Mouse (Mus musculus): ENCODE data around the gene Fam172a.

DNA sequence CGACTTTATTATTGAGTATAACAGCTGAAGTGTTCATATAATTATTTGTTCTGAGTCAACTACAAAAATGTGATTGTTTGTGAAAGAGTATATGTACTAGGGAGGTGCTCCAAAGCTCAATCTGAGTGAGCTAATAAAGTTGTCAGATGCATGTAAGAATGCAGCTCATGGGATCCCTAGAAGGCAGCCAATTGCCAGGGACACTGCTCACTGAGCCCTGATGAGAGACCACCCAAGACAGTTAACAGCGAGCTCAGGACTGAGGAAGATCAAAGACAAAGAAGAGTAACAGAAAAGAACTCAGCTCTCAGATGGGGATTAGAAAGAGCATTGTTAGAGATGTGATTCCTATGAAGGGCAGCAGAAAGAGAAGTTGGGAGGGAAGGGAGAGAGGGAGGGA, 166.5 kb downstream of the Fam172a start:
- TF ChIP-seq CTCF (IDR thresholded peaks at IDR 0.05; ENCODE audit: borderline replicate concordance, insufficient read depth, low read length), result no peak
- no peak for TF ChIP-seq POLR2A (IDR thresholded peaks at IDR 0.05; ENCODE audit: low read depth, low read length)
